Mouse (Mus musculus) left cerebral cortex, postnatal 4 days (tissue): ENCODE measurements at regions not wholly inside any gene's neighbourhood (a gene's known extent, or its start where the extent isn't known, plus 50 kb on each side); places are given as distances from the start of the nearest gene placed in this dataset.
A peak's percentile ranks its signal among the peaks of the same experiment; 100 is the strongest.

ENCODE experiments used
- DNase-seq: peaks from one replicate; pipeline ENCODE4 v3.0.0-alpha.2; 2022
- intact Hi-C: fragments of 180-260 bp; cut with DNase I; formaldehyde crosslinking; loops from one replicate; pipeline ENCODE4 v1.15.1; 2025

DNA sequence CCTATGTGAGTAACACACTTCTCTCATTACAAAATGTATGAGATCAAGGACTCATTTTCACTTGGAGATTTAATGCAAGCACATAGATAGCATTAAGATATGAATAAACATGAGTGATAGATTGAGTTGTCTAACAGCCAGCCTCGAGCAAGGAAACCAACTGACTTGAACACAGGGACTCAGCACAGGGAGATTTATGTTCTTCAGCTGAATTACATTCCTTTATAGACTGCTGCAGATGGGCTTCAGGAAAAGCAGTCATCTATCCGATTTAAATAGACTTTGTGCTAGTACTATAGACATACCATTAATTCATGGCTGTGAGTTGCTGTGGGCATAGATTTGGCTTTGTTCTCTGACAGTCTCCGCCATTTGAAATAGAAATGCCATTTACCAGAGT, 661.9 kb downstream of the Cenpc1 start:
- no peak for DNase-seq
- intact Hi-C loops, result no loop called here

DNA sequence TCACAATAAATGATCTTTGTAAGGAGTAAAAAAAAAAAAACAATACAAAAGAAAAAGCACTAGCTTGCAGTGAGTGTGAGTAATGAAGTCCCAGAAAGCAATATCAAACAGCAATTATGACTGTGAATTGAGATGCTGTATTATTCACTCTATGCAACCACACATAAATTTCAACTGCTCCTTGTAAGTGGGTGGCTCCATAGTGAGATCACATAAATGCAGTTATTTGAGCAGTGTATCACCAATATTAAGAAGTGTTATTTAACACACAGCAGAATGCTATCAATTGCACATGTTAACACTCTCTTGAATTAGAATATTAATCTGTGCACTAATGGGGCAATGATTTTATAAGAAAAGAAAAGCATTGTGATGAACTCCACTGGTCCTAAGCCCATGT, 705.0 kb downstream of the Cenpc1 start:
- intact Hi-C loops, result no loop called here
- DNase-seq, result no peak

DNA sequence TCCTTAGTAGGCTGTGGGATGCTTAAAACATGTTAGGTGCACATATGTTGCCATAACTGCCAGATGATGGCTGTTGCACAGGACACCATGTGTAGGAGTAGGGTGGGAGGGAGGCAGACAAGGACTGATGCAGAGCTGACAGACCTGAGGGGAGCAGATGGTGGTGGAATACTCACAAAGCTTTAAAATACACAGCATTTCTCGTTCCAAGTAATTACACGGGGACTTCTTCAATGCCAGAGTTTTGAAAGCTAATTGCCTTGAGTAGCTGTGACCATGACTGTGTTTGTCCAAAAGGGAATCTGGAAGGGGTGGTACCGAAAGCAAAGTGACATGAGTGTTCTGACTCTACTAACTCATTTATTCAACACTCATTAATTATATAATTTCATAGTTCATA, 718.6 kb downstream of the Cenpc1 start:
- DNase-seq, result peak; percentile 53
- intact Hi-C loops, result no loop called here

DNA sequence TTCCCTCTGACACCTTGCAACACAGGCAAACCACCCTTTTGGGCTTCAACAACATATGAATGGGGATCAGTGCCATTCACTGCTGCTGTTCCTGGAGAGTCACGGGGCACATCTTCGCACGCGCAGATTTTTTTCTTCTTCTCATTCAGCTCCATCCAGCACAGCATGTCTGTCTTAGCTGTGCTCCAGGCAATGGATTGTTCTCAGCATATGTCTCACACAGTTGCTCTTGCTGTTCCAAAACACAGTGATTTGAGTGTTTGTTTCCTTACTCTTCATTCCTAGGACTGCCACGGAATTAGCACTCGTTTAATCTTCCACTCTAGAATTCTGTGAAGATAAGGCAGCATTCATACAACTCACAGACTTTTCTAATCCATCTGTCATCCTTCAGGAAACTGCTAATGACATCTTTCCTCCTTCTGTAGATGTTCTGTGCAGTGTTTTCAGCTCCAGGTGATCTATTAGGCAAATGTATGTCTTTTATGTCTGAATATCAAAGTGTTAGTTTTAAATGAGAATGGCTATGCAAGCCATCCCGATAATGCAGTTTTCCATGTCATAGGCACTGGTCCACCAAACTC, 719.2 kb downstream of the Cenpc1 start:
- intact Hi-C loops, result no loop called here
- peak; percentile 9 for DNase-seq

DNA sequence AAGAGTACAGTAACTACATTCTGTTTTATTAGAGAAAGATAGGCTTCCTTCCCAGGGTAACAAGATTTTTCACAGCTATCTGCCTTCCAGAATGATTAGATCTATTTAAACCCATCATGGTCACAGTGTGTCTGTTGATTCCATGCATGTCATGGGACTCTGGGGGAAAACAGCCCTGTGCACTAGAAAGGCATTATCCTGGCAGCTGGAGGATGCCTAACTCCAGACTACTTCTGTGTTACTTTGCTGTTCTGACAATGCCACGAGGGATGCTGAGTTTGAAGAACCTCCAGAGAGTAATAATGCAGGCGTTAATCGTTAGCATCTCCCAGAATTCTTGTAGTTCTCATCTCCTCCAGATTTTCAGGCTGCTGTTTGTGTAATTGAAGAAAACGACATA, 724.0 kb downstream of the Cenpc1 start:
- DNase-seq, result no peak
- intact Hi-C loops, result no loop called here

DNA sequence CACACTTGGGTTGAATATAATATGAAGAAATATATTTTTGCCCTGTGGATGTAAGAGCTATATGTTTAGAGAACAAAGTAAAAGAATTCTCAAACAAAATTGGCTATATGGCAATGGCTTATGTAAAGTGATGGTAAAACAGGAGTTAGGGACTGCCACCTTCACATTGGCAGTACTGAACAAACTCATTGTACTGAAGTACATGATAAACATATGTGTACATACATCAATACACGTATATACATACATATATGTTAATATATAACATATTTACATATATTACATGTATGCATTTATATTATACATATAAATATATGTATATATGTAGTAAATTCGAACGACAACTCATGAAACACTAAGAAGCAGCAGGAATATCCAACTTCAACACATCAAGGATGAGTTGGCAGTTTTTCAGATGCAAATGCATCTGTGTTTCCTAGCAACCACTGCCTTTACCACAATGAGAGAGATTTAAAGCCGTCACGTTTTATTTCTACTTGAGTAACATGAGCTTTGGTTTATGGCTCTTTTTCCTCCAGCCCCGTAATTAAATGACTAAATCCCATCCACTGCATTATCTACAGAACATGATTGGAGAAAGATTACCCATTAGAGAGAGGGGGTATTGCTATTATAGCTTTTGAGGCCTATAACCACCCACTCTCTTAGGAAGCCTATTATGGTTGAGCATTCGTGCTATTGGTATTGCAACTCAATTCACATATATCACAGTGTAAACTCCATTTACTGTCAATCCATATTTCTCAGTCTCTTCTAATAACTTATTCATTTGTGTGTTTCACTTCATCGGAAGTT, 727.5 kb downstream of the Cenpc1 start:
- DNase-seq, result no peak
- intact Hi-C loops, result no loop called here

DNA sequence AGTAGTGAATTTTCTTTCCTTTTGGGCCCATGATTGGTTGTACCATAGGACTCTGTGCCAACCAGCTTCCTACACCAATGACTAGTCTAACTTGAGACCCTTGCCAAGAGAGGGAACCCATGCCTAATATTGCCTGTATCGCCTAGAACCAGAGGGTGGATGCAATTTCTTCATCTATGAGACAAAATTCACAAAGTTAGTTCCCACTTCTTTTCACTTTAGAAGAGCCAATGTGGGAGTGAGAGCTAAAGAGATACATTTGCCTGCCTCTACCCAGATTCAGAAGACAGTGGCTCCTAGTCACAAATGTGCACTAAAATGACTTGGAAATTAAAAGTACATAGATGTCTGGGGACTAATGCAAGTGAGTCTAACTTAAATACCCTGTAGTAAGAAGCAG, 728.4 kb downstream of the Cenpc1 start:
- intact Hi-C loops, result no loop called here
- DNase-seq, result no peak
